Mouse (Mus musculus): ENCODE results near the gene Kif5a. TPM values are rescaled to one million over a fixed set of nuclear protein-coding genes. Genes with fewer than 3 reads are reported as not detected.

Gene Kif5a
- polyA plus RNA-seq, 1 experiment from 2014 or later: 0.67 TPM

DNA sequence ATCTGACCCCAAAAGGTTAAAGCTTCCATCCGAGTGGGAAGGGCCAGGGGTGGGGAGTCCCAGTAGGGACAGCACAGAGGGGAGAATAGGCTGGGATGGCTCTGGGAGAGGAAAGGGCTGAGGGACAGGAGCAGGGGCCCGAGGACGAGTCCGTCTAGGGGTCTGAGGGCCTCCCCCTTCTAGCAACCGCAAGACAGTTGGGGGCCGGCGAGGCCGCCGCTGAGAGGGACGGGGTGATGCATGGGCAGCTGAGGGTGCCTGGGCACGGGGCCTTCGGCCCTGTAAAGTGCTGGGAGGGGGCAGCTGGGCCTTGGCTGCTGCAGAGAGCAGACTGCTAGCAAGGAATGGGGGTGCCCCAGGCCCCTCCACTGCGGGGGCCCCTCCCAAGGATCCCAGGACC lies 22.5 kb upstream of the Kif5a start:
- Histone ChIP-seq H3K27ac (no peak overlapping the region), H3K79me2 (ENCODE audit: inconsistent target) (peaks cover 45% of the 10 kb centered on the region), H3K36me3 (ENCODE audit: inconsistent target) (peaks cover 47% of the 10 kb centered on the region), H3K4me3 (ENCODE audit: inconsistent target) (no peak overlapping the region)
- 93% methylated on average over 12 of the region's 13 CpGs for WGBS (ENCODE audit: missing documents)

DNA sequence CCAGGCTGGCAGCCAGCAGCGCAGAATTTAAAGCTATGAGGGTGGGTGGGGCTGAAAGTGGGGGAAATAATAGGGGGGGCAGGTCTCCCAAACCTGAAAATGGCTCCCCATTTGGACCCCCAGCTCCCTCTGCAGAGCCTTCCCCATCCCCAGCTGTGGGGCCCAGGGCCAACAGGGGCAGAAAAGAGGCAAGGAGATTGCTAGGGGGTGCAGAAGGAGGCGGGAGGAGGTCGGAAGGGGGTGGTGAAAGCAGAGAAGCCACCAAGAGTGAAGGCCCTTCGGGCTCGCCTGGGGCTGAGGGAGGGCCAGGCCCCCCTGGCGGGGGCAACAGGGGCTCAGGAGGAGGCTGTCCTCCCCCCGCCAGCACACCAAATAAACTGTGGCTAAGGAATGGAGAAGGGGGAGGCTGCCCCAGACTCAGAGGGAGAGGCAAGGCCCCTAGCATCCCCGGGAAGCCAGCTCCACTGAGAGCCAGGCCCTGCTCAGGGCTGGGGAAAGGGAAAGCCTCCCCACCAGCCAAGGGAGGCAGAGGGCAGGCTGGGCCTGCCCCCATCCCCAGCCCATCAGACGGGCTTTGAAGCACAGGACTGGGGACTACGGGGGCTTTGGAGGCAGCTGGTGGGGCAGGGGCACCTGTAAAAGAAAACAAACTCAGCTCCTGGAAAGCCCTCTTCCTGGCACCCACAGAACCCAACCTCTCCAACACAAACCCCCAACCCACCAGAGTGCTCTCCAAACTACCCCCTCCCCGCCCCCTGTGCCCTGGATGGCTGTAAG lies 21.8 kb upstream of the Kif5a start:
- 94% methylated on average over 11 of the region's 11 CpGs for whole genome bisulfite sequencing (ENCODE audit: missing documents)
- Histone ChIP-seq H3K79me2 (ENCODE audit: inconsistent target) (peaks cover 45% of the 10 kb centered on the region), H3K36me3 (ENCODE audit: inconsistent target) (peaks cover 47% of the 10 kb centered on the region), H3K27ac (no peak overlapping the region), H3K4me3 (ENCODE audit: inconsistent target) (no peak overlapping the region)

GRCm38 (mm10) chr10:127284105-127284622 lies 21.0 kb upstream of the Kif5a start:
- Histone ChIP-seq H3K27ac (no peak overlapping the region), H3K36me3 (ENCODE audit: inconsistent target) (peaks cover 50% of the 10 kb centered on the region), H3K4me3 (ENCODE audit: inconsistent target) (no peak overlapping the region), H3K79me2 (ENCODE audit: inconsistent target) (peaks cover 45% of the 10 kb centered on the region)
- WGBS (ENCODE audit: missing documents): 95% methylated on average over 7 of the region's 7 CpGs

GRCm38 (mm10) chr10:127282620-127283215 lies 19.6 kb upstream of the Kif5a start:
- Histone ChIP-seq H3K27ac (no peak overlapping the region), H3K79me2 (ENCODE audit: inconsistent target) (peaks cover 40% of the 10 kb centered on the region), H3K36me3 (ENCODE audit: inconsistent target) (peaks cover 62% of the 10 kb centered on the region), H3K4me3 (ENCODE audit: inconsistent target) (no peak overlapping the region)
- 92% methylated on average over 13 of the region's 13 CpGs for WGBS (ENCODE audit: missing documents)

GRCm38 (mm10) chr10:127281316-127281715 lies 18.2 kb upstream of the Kif5a start:
- H3K79me2 ChIP-seq (ENCODE audit: inconsistent target): peaks cover 26% of the 10 kb centered on the region
- WGBS (ENCODE audit: missing documents): 96% methylated on average over 8 of the region's 8 CpGs
- H3K36me3 ChIP-seq (ENCODE audit: inconsistent target): peaks cover 68% of the 10 kb centered on the region
- H3K27ac ChIP-seq: no peak overlapping the region
- no peak overlapping the region for H3K4me3 ChIP-seq (ENCODE audit: inconsistent target)

DNA sequence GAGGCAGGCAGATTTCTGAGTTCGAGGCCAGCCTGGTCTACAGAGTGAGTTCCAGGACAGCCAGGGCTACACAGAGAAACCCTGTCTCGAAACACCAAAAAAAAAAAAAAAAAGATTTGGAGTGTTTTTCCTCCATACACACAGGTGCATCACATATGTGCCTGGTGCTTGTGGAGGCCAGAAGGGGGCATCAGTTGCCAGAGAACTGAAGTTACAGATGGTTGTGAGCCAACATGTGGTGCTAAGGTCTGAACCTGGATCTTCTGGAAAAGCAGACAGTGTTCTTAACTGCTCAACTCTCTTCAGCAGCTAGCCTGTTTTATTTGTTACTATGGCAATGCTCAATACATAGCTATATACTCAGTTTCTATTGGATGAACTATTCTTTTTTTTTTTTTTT lies 16.6 kb upstream of the Kif5a start:
- no CpG with 5 or more reads among the region's 2 CpGs for WGBS (ENCODE audit: missing documents)
- Histone ChIP-seq H3K36me3 (ENCODE audit: inconsistent target) (peaks cover 77% of the 10 kb centered on the region), H3K27ac (no peak overlapping the region), H3K4me3 (ENCODE audit: inconsistent target) (no peak overlapping the region), H3K79me2 (ENCODE audit: inconsistent target) (peaks cover 10% of the 10 kb centered on the region; the same call in 1 of the 2 replicates)

GRCm38 (mm10) chr10:127274261-127275022 lies 11.3 kb upstream of the Kif5a start:
- Histone ChIP-seq H3K4me3 (ENCODE audit: inconsistent target) (no peak overlapping the region), H3K27ac (no peak overlapping the region), H3K36me3 (ENCODE audit: inconsistent target) (peaks cover 94% of the 10 kb centered on the region), H3K79me2 (ENCODE audit: inconsistent target) (peaks cover 25% of the 10 kb centered on the region; the same call in 1 of the 2 replicates)
- WGBS (ENCODE audit: missing documents): 95% methylated on average over 11 of the region's 11 CpGs

GRCm38 (mm10) chr10:127272371-127272770 lies 9.2 kb upstream of the Kif5a start:
- Histone ChIP-seq H3K4me3 (ENCODE audit: inconsistent target) (no peak overlapping the region), H3K79me2 (ENCODE audit: inconsistent target) (peaks cover 46% of the 10 kb centered on the region), H3K36me3 (ENCODE audit: inconsistent target) (peaks cover 93% of the 10 kb centered on the region), H3K27ac (no peak overlapping the region)
- 98% methylated on average over 5 of the region's 5 CpGs for WGBS (ENCODE audit: missing documents)

GRCm38 (mm10) chr10:127269884-127270283 lies 6.7 kb upstream of the Kif5a start:
- 85% methylated on average over 3 of the region's 4 CpGs for WGBS (ENCODE audit: missing documents)
- peaks cover 69% of the 10 kb centered on the region for H3K36me3 ChIP-seq (ENCODE audit: inconsistent target)
- no peak overlapping the region for H3K4me3 ChIP-seq (ENCODE audit: inconsistent target)
- H3K79me2 ChIP-seq (ENCODE audit: inconsistent target): peaks cover 55% of the 10 kb centered on the region
- no peak overlapping the region for H3K27ac ChIP-seq

DNA sequence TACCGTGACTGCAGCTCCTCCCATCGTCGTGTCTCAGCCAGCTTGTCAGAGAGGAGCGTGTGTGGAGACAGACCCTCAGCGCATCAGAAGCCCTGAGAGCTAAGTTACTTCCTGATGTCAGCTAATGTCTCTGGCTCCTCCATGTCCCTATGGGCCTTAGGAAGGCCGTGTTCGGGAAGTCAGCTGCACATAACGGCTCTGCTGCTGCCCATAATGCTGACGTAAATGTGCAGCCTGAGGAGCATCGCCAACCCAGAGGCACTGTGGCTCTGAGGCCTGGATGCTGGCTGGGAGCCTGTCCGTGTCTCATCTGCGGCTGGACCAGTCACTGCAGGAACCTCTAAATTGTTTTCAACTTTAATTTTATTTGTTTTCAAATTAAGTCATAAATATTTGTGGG lies 5.9 kb upstream of the Kif5a start:
- no peak overlapping the region for H3K4me3 ChIP-seq (ENCODE audit: inconsistent target)
- H3K36me3 ChIP-seq (ENCODE audit: inconsistent target): peaks cover 60% of the 10 kb centered on the region
- 92% methylated on average over 12 of the region's 12 CpGs for WGBS (ENCODE audit: missing documents)

DNA sequence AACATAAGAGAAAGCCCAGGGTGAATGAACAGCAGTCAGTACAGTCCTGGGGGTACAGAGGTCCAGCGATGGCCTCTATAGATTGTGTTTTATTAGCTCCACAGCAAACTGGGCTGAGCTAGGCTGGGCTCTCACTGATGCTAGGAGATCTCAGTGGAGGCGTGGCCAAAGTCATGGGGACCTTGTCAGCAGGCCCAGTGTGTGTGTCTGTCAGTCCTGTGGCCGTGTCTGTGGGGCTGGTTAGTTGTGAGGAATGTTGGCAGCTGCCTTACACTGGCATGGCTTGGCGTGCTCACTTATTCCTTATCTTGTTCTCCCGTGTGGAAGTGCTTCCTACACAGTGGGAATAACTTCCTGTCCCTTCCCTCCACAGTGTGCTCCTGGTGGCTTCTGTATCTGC lies 5.3 kb upstream of the Kif5a start:
- H3K27ac ChIP-seq: no peak overlapping the region
- WGBS (ENCODE audit: missing documents): 98% methylated on average over 5 of the region's 5 CpGs
- peaks cover 54% of the 10 kb centered on the region for H3K36me3 ChIP-seq (ENCODE audit: inconsistent target)
- no peak overlapping the region for H3K4me3 ChIP-seq (ENCODE audit: inconsistent target)
- H3K79me2 ChIP-seq (ENCODE audit: inconsistent target): peaks cover 55% of the 10 kb centered on the region

More for the DNA sequence above, 5.9 kb upstream of the Kif5a start:
- Histone ChIP-seq H3K79me2 (ENCODE audit: inconsistent target) (peaks cover 55% of the 10 kb centered on the region), H3K27ac (no peak overlapping the region)

DNA sequence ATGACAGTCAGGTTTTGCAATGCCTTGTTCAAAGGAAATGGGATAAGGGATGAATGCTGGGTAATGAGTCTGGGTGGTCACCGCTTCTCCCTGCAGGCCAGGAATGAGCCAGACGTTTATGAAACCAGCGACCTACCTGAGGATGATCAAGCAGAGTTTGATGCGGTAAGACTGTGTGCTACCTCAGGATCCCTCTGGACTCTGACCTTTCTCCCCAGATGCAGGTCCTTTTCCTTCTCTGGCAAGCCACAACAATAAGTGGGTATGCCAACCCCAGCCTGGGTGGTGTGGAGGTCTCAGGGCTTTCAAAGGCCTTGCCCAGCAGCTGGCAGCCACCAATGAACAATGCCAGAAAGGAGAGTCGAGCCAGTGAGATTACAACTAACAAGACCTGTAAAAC lies 4.2 kb upstream of the Kif5a start:
- H3K36me3 ChIP-seq (ENCODE audit: inconsistent target): peaks cover 43% of the 10 kb centered on the region
- H3K79me2 ChIP-seq (ENCODE audit: inconsistent target): peaks cover 55% of the 10 kb centered on the region
- peak overlapping the region; percentile 87 for H3K4me3 ChIP-seq (ENCODE audit: inconsistent target)
- no peak overlapping the region; the same call in 1 of the 2 replicates for H3K27ac ChIP-seq
- 88% methylated on average over 5 of the region's 5 CpGs for WGBS (ENCODE audit: missing documents)

- Histone ChIP-seq H3K4me3 (ENCODE audit: inconsistent target) (peak within 1 kb of the TSS; percentile 87), H3K79me2 (ENCODE audit: inconsistent target) (peaks cover 50% of the 10 kb centered on the region), H3K27ac (peak within 1 kb of the TSS; percentile 48), H3K36me3 (ENCODE audit: inconsistent target) (peaks cover 36% of the 10 kb centered on the region)
- WGBS (ENCODE audit: missing documents): 1% methylated on average over 69 of the region's 70 CpGs
These were observed 3.3 kb upstream of the Kif5a start, which contains the start of gene Dctn2 for GRCm38 (mm10) chr10:127266112-127267091. TSS of gene Dctn2 (plus strand) at chr10:127266368.
